Mouse (Mus musculus) small intestine, adult 2 months (tissue): ENCODE results near the gene 1700025G04Rik. TPM values are rescaled to one million over a fixed set of nuclear protein-coding genes. Genes with fewer than 3 reads are reported as not detected.

Experiments
- H3K27ac ChIP-seq: fragments of 200-500 bp; 2 replicates; pipeline ENCODE4 v1.5.1; 2012; ENCODE audit warnings: low read depth, low read length, control low read depth, inconsistent platforms; ENCODE audit not compliant: insufficient read depth
- H3K27me3 ChIP-seq: fragments of 200-500 bp; 2 replicates; pipeline ENCODE4 v1.6.1; 2012; ENCODE audit warnings: mild to moderate bottlenecking, moderate library complexity, low read length, inconsistent platforms; ENCODE audit not compliant: control insufficient read depth, insufficient read depth
- H3K36me3 ChIP-seq: fragments of 200-500 bp; 2 replicates; pipeline ENCODE4 v1.6.1; 2012; ENCODE audit warnings: mild to moderate bottlenecking, low read length, control low read depth, inconsistent platforms; ENCODE audit not compliant: control insufficient read depth, insufficient read depth
- H3K4me1 ChIP-seq: fragments of 200-500 bp; 2 replicates; pipeline ENCODE4 v1.6.1; 2012; ENCODE audit warnings: low read length, inconsistent platforms, mixed read lengths; ENCODE audit not compliant: control insufficient read depth, insufficient read depth, insufficient read length
- H3K4me3 ChIP-seq: fragments of 200-500 bp; 2 replicates; pipeline ENCODE4 v1.5.1; 2012; ENCODE audit warnings: low read depth, mild to moderate bottlenecking, control low read depth, inconsistent platforms, low read length, moderate library complexity
- CTCF ChIP-seq: fragments of 200-500 bp; IDR thresholded peaks from 2 replicates; pipeline ENCODE4 v1.5.1; 2012; ENCODE audit warnings: low read depth, mild to moderate bottlenecking, control low read depth, inconsistent platforms, low read length, moderate library complexity, mixed read lengths; ENCODE audit not compliant: insufficient replicate concordance, insufficient read length; ENCODE audit errors: extremely low read depth
- POLR2A ChIP-seq: fragments of 200-500 bp; IDR thresholded peaks from 2 replicates; pipeline ENCODE4 v1.6.1; 2012; ENCODE audit warnings: low read depth, mild to moderate bottlenecking, control low read depth, inconsistent platforms, low read length, moderate library complexity
- WGBS: fragments of 180-500 bp; shearing (Covaris S2); methylation state at CpG from one replicate; pipeline ENCODE4 v1.1.7; 2018; 5-methylcytosine and 5-hydroxymethylcytosine counted together
- polyA plus RNA-seq: library from polyadenylated mRNA; depleted of rRNA; stranded (reverse); fragments of >200 nt; gene quantifications from 2 replicates; pipeline ENCODE4 v1.2.3, GENCODE M21; 2012

1700025G04Rik gene
- polyA plus RNA-seq, 1 experiment, result 1.8 TPM

DNA sequence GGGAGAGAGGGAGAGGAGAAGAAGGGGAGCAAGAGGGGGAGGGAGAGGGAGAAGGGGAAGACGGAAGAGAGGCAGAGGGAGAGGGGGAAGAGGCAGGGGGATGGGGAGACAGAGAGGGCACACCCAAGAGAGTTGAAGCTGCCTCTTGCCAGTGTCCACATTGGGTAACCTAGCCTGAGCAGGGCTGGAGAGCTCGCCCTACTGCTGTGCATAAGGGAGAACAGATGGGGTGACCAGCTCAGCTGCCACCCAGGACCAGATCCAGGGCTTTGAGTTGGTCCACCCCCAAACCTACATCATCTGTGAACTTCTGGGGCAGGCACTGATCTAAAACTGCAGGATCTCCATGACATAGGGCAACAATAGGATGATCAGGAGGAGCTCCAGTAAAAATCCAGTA is 125.1 kb downstream of the 1700025G04Rik start:
- H3K36me3 ChIP-seq, result no peaks in the 10 kb centered on the region
- no peaks in the 10 kb centered on the region for H3K27me3 ChIP-seq
- TF ChIP-seq POLR2A, result no peak
- no peak for TF ChIP-seq CTCF
- H3K4me1 ChIP-seq, result 0 out of 2 replicates have a peak, but pooled peaks cover 2% of the 10 kb centered on the region
- no peak overlapping the region for H3K27ac ChIP-seq
- H3K4me3 ChIP-seq, result no peak overlapping the region
- WGBS, result 100% methylated on average over 2 of the region's 2 CpGs

DNA sequence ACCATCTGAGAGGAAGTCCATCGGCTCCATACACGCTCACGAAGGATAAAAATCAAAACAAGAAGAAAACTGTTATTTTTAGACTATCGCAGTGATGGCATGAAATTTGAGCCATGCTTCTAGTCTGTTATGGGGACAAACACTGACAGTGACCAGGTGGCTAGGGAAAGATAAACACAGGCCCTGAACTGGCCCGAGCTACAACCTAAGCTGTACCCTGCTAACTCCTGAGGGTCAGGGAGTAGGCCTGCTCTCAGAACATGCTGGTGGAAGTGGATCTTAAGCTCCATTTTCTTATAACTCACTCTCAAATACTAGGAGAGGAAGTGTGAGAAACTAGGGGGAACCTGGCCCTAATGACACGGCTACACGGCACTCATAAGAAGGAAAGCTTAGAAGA is 126.7 kb downstream of the 1700025G04Rik start:
- TF ChIP-seq CTCF (no peak), POLR2A (no peak)
- H3K36me3 ChIP-seq, result no peaks in the 10 kb centered on the region
- 0 out of 2 replicates have a peak, but pooled peaks cover 2% of the 10 kb centered on the region for H3K4me1 ChIP-seq
- WGBS, result 82% methylated on average over 7 of the region's 7 CpGs
- H3K27me3 ChIP-seq, result no peaks in the 10 kb centered on the region
- no peak overlapping the region; the same call in 1 of the 2 replicates for H3K27ac ChIP-seq
- H3K4me3 ChIP-seq, result no peak overlapping the region

DNA sequence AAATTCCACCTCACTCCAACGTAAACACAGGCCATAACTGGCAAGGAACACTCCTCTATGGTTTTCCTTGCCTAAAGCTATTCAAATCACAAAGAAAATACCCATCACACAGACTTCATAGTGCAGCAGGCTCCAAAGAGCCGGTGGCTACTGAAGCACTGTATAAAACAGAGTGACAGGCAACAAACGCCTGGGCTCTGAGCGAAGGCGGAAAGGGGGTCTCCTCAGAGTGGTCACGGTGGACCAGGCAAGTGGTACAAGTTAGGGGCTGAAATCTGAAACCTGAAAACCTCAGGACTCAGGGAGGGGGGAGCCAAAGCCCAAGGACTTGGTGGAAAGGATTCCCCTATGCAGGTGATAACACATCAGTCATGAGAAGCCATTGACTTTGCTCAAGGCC is 127.8 kb downstream of the 1700025G04Rik start:
- H3K27ac ChIP-seq, result no peak overlapping the region
- 73% methylated on average over 6 of the region's 6 CpGs for WGBS
- no peaks in the 10 kb centered on the region for H3K36me3 ChIP-seq
- TF ChIP-seq POLR2A (no peak), CTCF (no peak)
- no peaks in the 10 kb centered on the region for H3K27me3 ChIP-seq
- no peak overlapping the region for H3K4me3 ChIP-seq
- H3K4me1 ChIP-seq, result 0 out of 2 replicates have a peak, but pooled peaks cover 2% of the 10 kb centered on the region

DNA sequence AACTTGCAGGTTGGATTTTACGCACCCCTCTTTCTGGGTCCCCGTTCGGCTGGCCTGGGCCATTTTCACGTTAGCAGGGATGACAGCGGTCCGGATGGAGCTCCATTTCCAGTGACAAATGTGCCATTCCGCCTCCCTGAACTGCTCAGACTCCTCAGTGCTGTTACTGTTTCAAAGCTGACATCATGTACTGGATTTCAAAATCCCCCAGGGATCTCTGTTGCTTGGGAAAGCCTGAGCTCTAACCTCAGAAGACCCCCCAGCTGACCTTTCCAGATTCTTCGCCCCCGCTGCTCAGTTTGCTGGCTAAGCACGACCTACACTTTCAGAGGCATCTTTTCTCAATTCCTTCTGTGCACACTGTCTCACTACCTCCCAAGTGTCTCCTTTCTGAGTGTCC is 128.7 kb downstream of the 1700025G04Rik start:
- TF ChIP-seq CTCF (no peak), POLR2A (no peak)

DNA sequence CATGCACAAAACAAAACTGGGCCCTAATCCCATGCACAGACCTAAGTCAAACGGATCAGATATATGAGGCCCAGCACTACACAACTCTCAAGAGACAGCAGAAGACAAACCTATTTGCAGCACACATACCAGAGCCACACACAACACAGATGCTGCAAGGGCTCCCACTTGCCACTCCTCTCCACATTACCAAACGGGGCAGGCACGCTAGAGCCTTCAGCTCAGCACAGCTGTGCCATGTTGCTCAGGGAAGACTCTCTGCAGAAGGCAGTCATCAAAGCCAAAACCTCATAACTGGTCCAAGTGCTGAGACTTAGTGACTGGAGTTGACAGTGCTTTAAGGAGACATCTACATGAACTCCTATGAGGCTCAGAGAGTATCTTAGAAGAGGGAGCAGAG is 130.9 kb downstream of the 1700025G04Rik start:
- H3K36me3 ChIP-seq, result no peaks in the 10 kb centered on the region
- 79% methylated on average over 3 of the region's 3 CpGs for WGBS

More for the DNA sequence above, 128.7 kb downstream of the 1700025G04Rik start:
- Histone ChIP-seq H3K27ac (no peak overlapping the region), H3K4me1 (0 out of 2 replicates have a peak, but pooled peaks cover 2% of the 10 kb centered on the region), H3K27me3 (no peaks in the 10 kb centered on the region), H3K36me3 (no peaks in the 10 kb centered on the region), H3K4me3 (no peak overlapping the region)
- 91% methylated on average over 10 of the region's 10 CpGs for WGBS

DNA sequence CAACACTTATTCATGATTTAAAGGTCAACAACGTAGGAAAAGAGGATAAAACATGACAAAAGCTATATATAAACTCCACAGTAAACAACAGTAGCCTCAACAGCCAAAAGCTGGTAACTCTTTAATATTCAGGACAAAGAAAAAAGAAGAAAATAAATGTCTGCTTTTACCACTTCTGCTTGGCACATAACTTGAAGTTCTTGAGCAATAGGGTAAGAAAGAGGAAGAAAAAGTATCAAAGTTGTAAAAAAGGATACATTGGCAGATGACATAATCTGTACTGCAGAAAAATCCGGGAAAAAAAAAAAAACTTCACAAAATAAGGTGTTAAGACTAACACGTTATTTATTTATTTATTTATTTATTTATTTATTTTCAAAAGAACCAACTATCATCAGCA is 131.5 kb downstream of the 1700025G04Rik start:
- H3K27me3 ChIP-seq, result no peaks in the 10 kb centered on the region
- TF ChIP-seq CTCF, result no peak
- no peak for TF ChIP-seq POLR2A
- no peak overlapping the region for H3K27ac ChIP-seq
- WGBS, result 59% methylated on average over 3 of the region's 3 CpGs
- H3K4me1 ChIP-seq, result peaks cover 2% of the 10 kb centered on the region; the same call in 1 of the 2 replicates
- no peaks in the 10 kb centered on the region for H3K36me3 ChIP-seq
- H3K4me3 ChIP-seq, result no peak overlapping the region

More for the DNA sequence above, 130.9 kb downstream of the 1700025G04Rik start:
- Histone ChIP-seq H3K4me3 (no peak overlapping the region), H3K27ac (no peak overlapping the region), H3K27me3 (no peaks in the 10 kb centered on the region), H3K4me1 (no peaks in the 10 kb centered on the region)
- TF ChIP-seq POLR2A, result no peak
- TF ChIP-seq CTCF, result no peak

DNA sequence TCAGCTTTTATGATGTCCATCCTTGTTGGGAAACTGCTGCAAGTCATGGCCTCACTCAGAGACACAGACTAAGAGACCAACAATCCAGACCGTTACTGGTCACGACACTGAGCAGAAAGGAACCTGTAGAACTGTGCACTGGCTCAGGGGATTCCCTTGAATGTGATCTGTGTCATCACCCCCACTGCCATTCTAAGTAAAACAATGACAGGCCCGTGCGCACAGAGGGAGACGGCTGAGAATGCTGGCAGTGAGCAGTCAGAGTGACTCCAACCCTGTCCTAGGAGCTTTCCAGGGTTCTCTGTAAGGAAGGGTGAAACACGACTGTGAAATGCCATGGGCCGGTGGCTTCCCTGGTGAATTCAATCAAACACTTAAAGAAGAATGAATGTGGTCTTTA is 132.3 kb downstream of the 1700025G04Rik start:
- Histone ChIP-seq H3K4me3 (no peak overlapping the region), H3K27ac (no peak overlapping the region), H3K36me3 (no peaks in the 10 kb centered on the region), H3K27me3 (no peaks in the 10 kb centered on the region), H3K4me1 (peaks cover 3% of the 10 kb centered on the region; the same call in 1 of the 2 replicates)
- 71% methylated on average over 7 of the region's 7 CpGs for WGBS
- no peak for TF ChIP-seq POLR2A
- no peak for TF ChIP-seq CTCF

DNA sequence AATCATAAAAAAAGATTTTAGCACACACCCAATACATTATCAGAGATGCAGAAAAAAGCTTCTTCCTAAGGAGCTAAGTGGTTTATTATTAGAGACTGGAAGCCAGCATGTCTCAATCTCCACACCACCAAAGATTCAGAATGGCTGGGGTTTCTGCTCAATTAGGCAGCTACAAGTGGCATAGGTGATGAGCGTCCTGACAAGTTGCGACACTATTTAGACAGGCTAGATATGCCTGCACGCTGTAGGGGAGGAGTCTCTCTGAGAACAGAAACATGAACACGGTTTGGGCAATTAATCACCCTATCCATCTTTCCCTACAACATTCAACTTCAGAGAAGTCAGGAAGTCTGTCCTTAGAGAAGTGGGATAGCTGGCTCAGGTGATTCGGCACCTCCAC is 134.1 kb downstream of the 1700025G04Rik start:
- Histone ChIP-seq H3K4me3 (no peak overlapping the region), H3K27me3 (no peaks in the 10 kb centered on the region), H3K36me3 (no peaks in the 10 kb centered on the region), H3K27ac (no peak overlapping the region), H3K4me1 (peaks cover 3% of the 10 kb centered on the region; the same call in 1 of the 2 replicates)
- WGBS, result 54% methylated on average over 5 of the region's 5 CpGs
- TF ChIP-seq POLR2A, result no peak
- TF ChIP-seq CTCF, result no peak
